Mouse (Mus musculus): ENCODE results near the gene Chchd1.

DNA sequence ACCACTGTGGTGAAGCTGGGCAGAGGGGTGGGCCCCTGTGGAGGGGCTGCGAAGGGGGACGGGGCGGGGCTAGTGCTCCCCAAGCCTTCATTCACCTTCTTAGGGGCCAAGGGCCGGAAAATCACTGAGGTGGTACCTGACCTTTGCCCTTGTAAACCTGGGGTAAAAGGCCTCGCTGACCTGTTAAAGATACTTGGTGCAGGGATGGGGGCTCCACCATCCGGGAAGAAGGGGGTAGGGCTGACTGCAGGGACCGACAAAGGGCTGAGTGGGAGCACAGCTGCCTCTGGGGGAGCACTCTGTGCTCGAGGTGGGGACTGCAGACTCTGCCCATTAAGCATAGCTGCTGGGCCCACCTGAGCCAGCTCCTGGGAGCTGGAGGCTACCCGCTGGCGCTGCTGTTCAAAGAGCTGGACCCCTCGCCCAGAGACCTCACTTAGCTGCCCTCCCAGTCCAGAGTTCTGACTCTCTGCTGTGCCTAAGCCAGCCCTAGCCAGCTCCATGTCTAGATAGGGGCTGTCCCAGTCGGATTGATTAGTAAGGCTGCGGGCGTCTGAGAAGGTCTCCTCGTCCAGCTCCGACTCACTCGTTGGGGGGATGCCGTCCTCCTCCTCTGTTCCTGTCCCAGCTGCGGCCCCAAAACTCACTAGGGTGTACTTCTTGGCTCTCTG, 41.0 kb upstream of the Chchd1 start:
- TF ChIP-seq CTCF (conservative IDR thresholded peaks at IDR 0.05; ENCODE audit: low read length), result no peak
- no peak for TF ChIP-seq POU5F1 (IDR thresholded peaks at IDR 0.05; ENCODE audit: borderline replicate concordance, low read length)
- TF ChIP-seq NANOG (IDR thresholded peaks at IDR 0.05; ENCODE audit: borderline replicate concordance, low read length), result no peak
